Mouse (Mus musculus) brain, adult 10 weeks (tissue): Measurements from ENCODE around the gene Grtp1. TPM values are rescaled to one million over a fixed set of nuclear protein-coding genes. Genes with fewer than 3 reads are reported as not detected.

Experiments used
- polyA plus RNA-seq: library from polyadenylated mRNA; stranded (reverse); fragments of 350-450 nt; fragmentation: Illumina TruSeq; extraction: RNeasy Lipid Tissue Mini Kit (QIAGEN cat#74804); gene quantifications from one replicate; pipeline ENCODE4 v1.2.3, GENCODE M21; 2015; ENCODE audit warnings: low read depth, low replicate concordance

Grtp1 gene
- 5.3 TPM for polyA plus RNA-seq

GRCm38 (mm10) chr8:13200301-13201012 lies at the start of gene Grtp1:
Grtp1 (minus strand) TSS chr8:13200620.

GRCm38 (mm10) chr8:13158718-13159376 lies 41.6 kb downstream of the Grtp1 start, which contains the start of gene Lamp1:
Lamp1 (plus strand) TSS chr8:13159161.

Other genes starting within 250 kb of the Grtp1 start
- not detected for gene F7, start 174.6 kb downstream of the Grtp1 start, polyA plus RNA-seq
- not detected for gene F10, start 163.3 kb downstream of the Grtp1 start, polyA plus RNA-seq
- gene Proz, start 139.7 kb downstream of the Grtp1 start, polyA plus RNA-seq = not detected
- gene Pcid2, start 95.2 kb downstream of the Grtp1 start, polyA plus RNA-seq = 21.1 TPM
- gene Cul4a, start 95.0 kb downstream of the Grtp1 start, polyA plus RNA-seq = 51.9 TPM
- gene Lamp1, start 41.5 kb downstream of the Grtp1 start, polyA plus RNA-seq = 384 TPM
- 0.27 TPM for gene Adprhl1, start 53.5 kb upstream of the Grtp1 start, polyA plus RNA-seq
- 42.8 TPM for gene Dcun1d2, start 87.5 kb upstream of the Grtp1 start, polyA plus RNA-seq
- 36.6 TPM for gene Tmco3, start 87.6 kb upstream of the Grtp1 start, polyA plus RNA-seq
- 58.7 TPM for gene Tfdp1, start 138.1 kb upstream of the Grtp1 start, polyA plus RNA-seq
- not detected for gene Atp4b, start 196.2 kb upstream of the Grtp1 start, polyA plus RNA-seq
- not detected for gene Grk1, start 204.5 kb upstream of the Grtp1 start, polyA plus RNA-seq
- 3.5 TPM for gene Tmem255b, start 234.6 kb upstream of the Grtp1 start, polyA plus RNA-seq